Mouse (Mus musculus): ENCODE results near the gene Cfap299. TPM values are rescaled to one million over a fixed set of nuclear protein-coding genes. Genes with fewer than 3 reads are reported as not detected.

Gene Cfap299
- polyA plus RNA-seq, 1 experiment from 2014 or later, result 0.70 TPM

GRCm38 (mm10) chr5:98807953-98808352, 478.8 kb downstream of the Cfap299 start:
- no peaks in the 10 kb centered on the region for H3K9me3 ChIP-seq (ENCODE audit: control insufficient read depth, low read length)
- H3K27me3 ChIP-seq (replicated peaks; ENCODE audit: control insufficient read depth, insufficient read depth, low read length), result no peaks in the 10 kb centered on the region
- H3K4me1 ChIP-seq (replicated peaks; ENCODE audit: control insufficient read depth, insufficient read depth, low read length), result no peaks in the 10 kb centered on the region
- WGBS, result 66% methylated on average over 9 of the region's 9 CpGs
- no peak overlapping the region for H3K27ac ChIP-seq (ENCODE audit: low read depth, low read length)
- DNase-seq (ENCODE audit: low spot score) (no peak), ATAC-seq (replicated peaks; ENCODE audit: low FRiP score) (no peak)
- H3K9ac ChIP-seq (ENCODE audit: low read depth, low read length), result no peak overlapping the region
- no peak overlapping the region for H3K4me3 ChIP-seq (ENCODE audit: low read depth, low read length)
- H3K36me3 ChIP-seq (ENCODE audit: control insufficient read depth, insufficient read depth, low read length), result no peaks in the 10 kb centered on the region
- H3K4me2 ChIP-seq, result no peak overlapping the region

GRCm38 (mm10) chr5:98812380-98812779, 483.3 kb downstream of the Cfap299 start:
- no peaks in the 10 kb centered on the region for H3K4me1 ChIP-seq (replicated peaks; ENCODE audit: control insufficient read depth, insufficient read depth, low read length)
- 82% methylated on average over 1 of the region's 1 CpGs for WGBS
- H3K9me3 ChIP-seq (ENCODE audit: control insufficient read depth, low read length), result no peaks in the 10 kb centered on the region
- ATAC-seq (replicated peaks; ENCODE audit: low FRiP score), result no peak
- no peaks in the 10 kb centered on the region for H3K27me3 ChIP-seq (replicated peaks; ENCODE audit: control insufficient read depth, insufficient read depth, low read length)
- no peaks in the 10 kb centered on the region for H3K36me3 ChIP-seq (ENCODE audit: control insufficient read depth, insufficient read depth, low read length)
- no peak overlapping the region for H3K4me3 ChIP-seq (ENCODE audit: low read depth, low read length)
- H3K4me2 ChIP-seq, result no peak overlapping the region
- no peak for DNase-seq (ENCODE audit: low spot score)
- no peak overlapping the region for H3K9ac ChIP-seq (ENCODE audit: low read depth, low read length)
- H3K27ac ChIP-seq (ENCODE audit: low read depth, low read length), result no peak overlapping the region

GRCm38 (mm10) chr5:98815269-98815668, 486.2 kb downstream of the Cfap299 start:
- Histone ChIP-seq H3K27ac (ENCODE audit: low read depth, low read length) (no peak overlapping the region), H3K9ac (ENCODE audit: low read depth, low read length) (no peak overlapping the region), H3K4me1 (replicated peaks; ENCODE audit: control insufficient read depth, insufficient read depth, low read length) (no peaks in the 10 kb centered on the region), H3K36me3 (ENCODE audit: control insufficient read depth, insufficient read depth, low read length) (no peaks in the 10 kb centered on the region), H3K9me3 (ENCODE audit: control insufficient read depth, low read length) (no peaks in the 10 kb centered on the region), H3K27me3 (replicated peaks; ENCODE audit: control insufficient read depth, insufficient read depth, low read length) (no peaks in the 10 kb centered on the region), H3K4me2 (no peak overlapping the region), H3K4me3 (ENCODE audit: low read depth, low read length) (no peak overlapping the region)
- no peak for ATAC-seq (replicated peaks; ENCODE audit: low FRiP score)
- DNase-seq (ENCODE audit: low spot score), result no peak
- 81% methylated on average over 1 of the region's 1 CpGs for WGBS

- 78% methylated on average over 9 of the region's 9 CpGs for WGBS
- no peaks in the 10 kb centered on the region for H3K4me1 ChIP-seq (replicated peaks; ENCODE audit: control insufficient read depth, insufficient read depth, low read length)
- no peak for ATAC-seq (replicated peaks; ENCODE audit: low FRiP score)
- no peaks in the 10 kb centered on the region for H3K9me3 ChIP-seq (ENCODE audit: control insufficient read depth, low read length)
- DNase-seq (ENCODE audit: low spot score), result no peak
- no peak overlapping the region for H3K27ac ChIP-seq (ENCODE audit: low read depth, low read length)
- H3K36me3 ChIP-seq (ENCODE audit: control insufficient read depth, insufficient read depth, low read length), result no peaks in the 10 kb centered on the region
- H3K9ac ChIP-seq (ENCODE audit: low read depth, low read length), result no peak overlapping the region
- no peak overlapping the region for H3K4me2 ChIP-seq
- H3K27me3 ChIP-seq (replicated peaks; ENCODE audit: control insufficient read depth, insufficient read depth, low read length), result no peaks in the 10 kb centered on the region
- H3K4me3 ChIP-seq (ENCODE audit: low read depth, low read length), result no peak overlapping the region
Measured at GRCm38 (mm10) chr5:98833760-98834159, 504.7 kb downstream of the Cfap299 start.

- Histone ChIP-seq H3K9ac (ENCODE audit: low read depth, low read length) (no peak overlapping the region), H3K36me3 (ENCODE audit: control insufficient read depth, insufficient read depth, low read length) (no peaks in the 10 kb centered on the region)
Measured at GRCm38 (mm10) chr5:98834300-98834699, 505.2 kb downstream of the Cfap299 start.

GRCm38 (mm10) chr5:98842600-98843310, 513.7 kb downstream of the Cfap299 start:
- Histone ChIP-seq H3K27ac (ENCODE audit: low read depth, low read length) (no peak overlapping the region), H3K4me3 (ENCODE audit: low read depth, low read length) (no peak overlapping the region), H3K9me3 (ENCODE audit: control insufficient read depth, low read length) (no peaks in the 10 kb centered on the region), H3K36me3 (ENCODE audit: control insufficient read depth, insufficient read depth, low read length) (no peaks in the 10 kb centered on the region), H3K4me2 (no peak overlapping the region), H3K27me3 (replicated peaks; ENCODE audit: control insufficient read depth, insufficient read depth, low read length) (no peaks in the 10 kb centered on the region), H3K9ac (ENCODE audit: low read depth, low read length) (no peak overlapping the region), H3K4me1 (replicated peaks; ENCODE audit: control insufficient read depth, insufficient read depth, low read length) (no peaks in the 10 kb centered on the region)
- 73% methylated on average over 7 of the region's 7 CpGs for WGBS
- ATAC-seq (replicated peaks; ENCODE audit: low FRiP score) (no peak), DNase-seq (ENCODE audit: low spot score) (no peak)

More at GRCm38 (mm10) chr5:98834300-98834699, 505.2 kb downstream of the Cfap299 start:
- ATAC-seq (replicated peaks; ENCODE audit: low FRiP score), result no peak
- H3K27me3 ChIP-seq (replicated peaks; ENCODE audit: control insufficient read depth, insufficient read depth, low read length), result no peaks in the 10 kb centered on the region
- no peaks in the 10 kb centered on the region for H3K9me3 ChIP-seq (ENCODE audit: control insufficient read depth, low read length)
- DNase-seq (ENCODE audit: low spot score), result no peak
- H3K4me1 ChIP-seq (replicated peaks; ENCODE audit: control insufficient read depth, insufficient read depth, low read length), result no peaks in the 10 kb centered on the region
- H3K4me2 ChIP-seq, result no peak overlapping the region
- no peak overlapping the region for H3K4me3 ChIP-seq (ENCODE audit: low read depth, low read length)
- no peak overlapping the region for H3K27ac ChIP-seq (ENCODE audit: low read depth, low read length)
- WGBS, result 89% methylated on average over 6 of the region's 6 CpGs

GRCm38 (mm10) chr5:98844664-98845063, 515.6 kb downstream of the Cfap299 start:
- WGBS, result 85% methylated on average over 1 of the region's 1 CpGs
- Histone ChIP-seq H3K4me3 (ENCODE audit: low read depth, low read length) (no peak overlapping the region), H3K27ac (ENCODE audit: low read depth, low read length) (no peak overlapping the region), H3K4me1 (replicated peaks; ENCODE audit: control insufficient read depth, insufficient read depth, low read length) (no peaks in the 10 kb centered on the region), H3K36me3 (ENCODE audit: control insufficient read depth, insufficient read depth, low read length) (no peaks in the 10 kb centered on the region), H3K9me3 (ENCODE audit: control insufficient read depth, low read length) (no peaks in the 10 kb centered on the region), H3K4me2 (no peak overlapping the region), H3K27me3 (replicated peaks; ENCODE audit: control insufficient read depth, insufficient read depth, low read length) (no peaks in the 10 kb centered on the region), H3K9ac (ENCODE audit: low read depth, low read length) (no peak overlapping the region)
- no peak for DNase-seq (ENCODE audit: low spot score)
- ATAC-seq (replicated peaks; ENCODE audit: low FRiP score), result no peak

MicroRNA genes within 50 kb of the gene (microRNA counts, 519-probe panel; counts per million panel counts)
- microRNA mmu-miR-703, result not detected

Small RNA genes lying within 50 kb of the gene (microRNA-seq; reads per million reads assigned to microRNA genes)
- not detected for gene Mir703 (ENCODE audit: borderline number of aligned reads)

Other genes with a start within 250 kb of the Cfap299 start
- gene Prdm8, start 162.1 kb upstream of the Cfap299 start, polyA plus RNA-seq (2014; fragmentation: Nextera tagmentation; extraction: Ambion mirVana), result not detected in 2 replicates
- gene Fgf5, start 75.1 kb upstream of the Cfap299 start, polyA plus RNA-seq (2014; fragmentation: Nextera tagmentation; extraction: Ambion mirVana), result 2.3 and 2.8 TPM in 2 replicates
- gene Gm11111, start 223.4 kb downstream of the Cfap299 start, polyA plus RNA-seq (2014; fragmentation: Nextera tagmentation; extraction: Ambion mirVana), result not detected in 2 replicates